Mouse (Mus musculus) embryonic facial prominence, embryonic 10.5 days (tissue): ENCODE results near the gene Prkn. TPM values are rescaled to one million over a fixed set of nuclear protein-coding genes. Genes with fewer than 3 reads are reported as not detected.
A peak's percentile ranks its signal among the peaks of the same experiment; 100 is the strongest.

ENCODE experiments used
- DNase-seq: peaks from one replicate; pipeline ENCODE4 v3.0.0-alpha.2; 2017; ENCODE audit warnings: low spot score
- H3K27ac ChIP-seq: fragments of 300-500 bp; sonication (generic); replicated peaks from 2 replicates; pipeline ENCODE4 v1.5.1; 2016; ENCODE audit warnings: mild to moderate bottlenecking
- H3K27me3 ChIP-seq: fragments of 300-500 bp; sonication (generic); replicated peaks from 2 replicates; pipeline ENCODE4 v1.6.1; 2016; ENCODE audit warnings: low read depth, mild to moderate bottlenecking; ENCODE audit not compliant: poor library complexity, severe bottlenecking
- H3K36me3 ChIP-seq: fragments of 300-500 bp; sonication (generic); replicated peaks from 2 replicates; pipeline ENCODE4 v1.6.1; 2016; ENCODE audit warnings: mild to moderate bottlenecking, moderate library complexity
- H3K4me1 ChIP-seq: fragments of 300-500 bp; sonication (generic); 2 replicates; pipeline ENCODE4 v1.6.1; 2016
- H3K4me3 ChIP-seq: fragments of 300-500 bp; sonication (generic); 2 replicates; pipeline ENCODE4 v1.5.1; 2016; ENCODE audit warnings: mild to moderate bottlenecking, moderate library complexity
- H3K9me3 ChIP-seq: fragments of 300-500 bp; sonication (generic); 2 replicates; pipeline ENCODE4 v1.6.1; 2016; ENCODE audit warnings: mild to moderate bottlenecking
- WGBS: fragments of 180-500 bp; shearing (Covaris S2); methylation state at CpG from one replicate; pipeline ENCODE4 v1.1.7; 2016; 5-methylcytosine and 5-hydroxymethylcytosine counted together
- polyA plus RNA-seq: library from polyadenylated mRNA; unstranded; fragments of >200 nt; fragmentation: Nextera tagmentation; extraction: Ambion mirVana; gene quantifications from 2 replicates; pipeline ENCODE4 v1.2.1, GENCODE M21; 2016

The Prkn gene
- polyA plus RNA-seq, 1 experiment from 2014 or later = 1.1 TPM

- no peaks in the 10 kb centered on the region for H3K9me3 ChIP-seq
- DNase-seq = no peak
- no peak overlapping the region for H3K4me3 ChIP-seq
- 85% methylated on average over 7 of the region's 7 CpGs for WGBS
- H3K27ac ChIP-seq = no peak overlapping the region
- H3K27me3 ChIP-seq = peaks cover 20% of the 10 kb centered on the region; the same call in 1 of the 2 replicates
- H3K4me1 ChIP-seq = peaks cover 8% of the 10 kb centered on the region
- H3K36me3 ChIP-seq = no peaks in the 10 kb centered on the region
Measured at GRCm38 (mm10) chr17:11663437-11663836, 823.3 kb downstream of the Prkn start.

- peak overlapping the region; percentile 31; the same call in 1 of the 2 replicates for H3K4me3 ChIP-seq
Measured at GRCm38 (mm10) chr17:11664610-11665345, 824.6 kb downstream of the Prkn start.

GRCm38 (mm10) chr17:11679716-11680115 is 839.5 kb downstream of the Prkn start:
- WGBS = 92% methylated on average over 6 of the region's 6 CpGs
- H3K36me3 ChIP-seq = no peaks in the 10 kb centered on the region
- H3K9me3 ChIP-seq = 0 out of 2 replicates have a peak, but pooled peaks cover 2% of the 10 kb centered on the region
- no peak overlapping the region for H3K4me3 ChIP-seq
- no peak overlapping the region for H3K27ac ChIP-seq
- no peaks in the 10 kb centered on the region for H3K27me3 ChIP-seq
- DNase-seq = no peak
- H3K4me1 ChIP-seq = peaks cover 5% of the 10 kb centered on the region; the same call in 1 of the 2 replicates

More at GRCm38 (mm10) chr17:11664610-11665345, 824.6 kb downstream of the Prkn start:
- no peaks in the 10 kb centered on the region for H3K36me3 ChIP-seq
- H3K27ac ChIP-seq = no peak overlapping the region
- H3K9me3 ChIP-seq = no peaks in the 10 kb centered on the region
- H3K4me1 ChIP-seq = peaks cover 8% of the 10 kb centered on the region
- H3K27me3 ChIP-seq = peaks cover 20% of the 10 kb centered on the region; the same call in 1 of the 2 replicates
- WGBS = 40% methylated on average over 20 of the region's 20 CpGs
- DNase-seq = peak; percentile 22

GRCm38 (mm10) chr17:11680456-11680855 is 840.3 kb downstream of the Prkn start:
- peaks cover 5% of the 10 kb centered on the region; the same call in 1 of the 2 replicates for H3K4me1 ChIP-seq
- 0 out of 2 replicates have a peak, but pooled peaks cover 2% of the 10 kb centered on the region for H3K9me3 ChIP-seq
- no peak for DNase-seq
- WGBS = 86% methylated on average over 9 of the region's 9 CpGs
- no peak overlapping the region for H3K27ac ChIP-seq
- H3K4me3 ChIP-seq = no peak overlapping the region
- H3K27me3 ChIP-seq = no peaks in the 10 kb centered on the region
- H3K36me3 ChIP-seq = no peaks in the 10 kb centered on the region

GRCm38 (mm10) chr17:11681825-11682372 is 841.7 kb downstream of the Prkn start:
- H3K27me3 ChIP-seq = no peaks in the 10 kb centered on the region
- no peak overlapping the region for H3K27ac ChIP-seq
- WGBS = 58% methylated on average over 11 of the region's 11 CpGs
- DNase-seq = no peak
- H3K4me3 ChIP-seq = no peak overlapping the region
- no peaks in the 10 kb centered on the region for H3K36me3 ChIP-seq
- H3K4me1 ChIP-seq = peaks cover 5% of the 10 kb centered on the region; the same call in 1 of the 2 replicates
- 0 out of 2 replicates have a peak, but pooled peaks cover 2% of the 10 kb centered on the region for H3K9me3 ChIP-seq

- H3K4me1 ChIP-seq = no peaks in the 10 kb centered on the region; the same call in 1 of the 2 replicates
- WGBS = 88% methylated on average over 4 of the region's 4 CpGs
- H3K27me3 ChIP-seq = no peaks in the 10 kb centered on the region
Measured at GRCm38 (mm10) chr17:11705005-11705404, 864.8 kb downstream of the Prkn start.

GRCm38 (mm10) chr17:11705761-11706160 is 865.6 kb downstream of the Prkn start:
- Histone ChIP-seq H3K4me3 (no peak overlapping the region), H3K4me1 (no peaks in the 10 kb centered on the region; the same call in 1 of the 2 replicates), H3K36me3 (no peaks in the 10 kb centered on the region), H3K9me3 (no peaks in the 10 kb centered on the region), H3K27ac (no peak overlapping the region), H3K27me3 (no peaks in the 10 kb centered on the region)
- DNase-seq = no peak
- 91% methylated on average over 9 of the region's 9 CpGs for WGBS

More at GRCm38 (mm10) chr17:11705005-11705404, 864.8 kb downstream of the Prkn start:
- Histone ChIP-seq H3K27ac (no peak overlapping the region), H3K36me3 (no peaks in the 10 kb centered on the region), H3K9me3 (no peaks in the 10 kb centered on the region), H3K4me3 (no peak overlapping the region)
- DNase-seq = no peak

- DNase-seq = no peak
- Histone ChIP-seq H3K27me3 (no peaks in the 10 kb centered on the region), H3K4me3 (no peak overlapping the region), H3K27ac (no peak overlapping the region), H3K4me1 (no peaks in the 10 kb centered on the region; the same call in 1 of the 2 replicates), H3K36me3 (no peaks in the 10 kb centered on the region), H3K9me3 (no peaks in the 10 kb centered on the region)
- 88% methylated on average over 4 of the region's 4 CpGs for WGBS
Measured at GRCm38 (mm10) chr17:11712066-11712465, 871.9 kb downstream of the Prkn start.

GRCm38 (mm10) chr17:11719801-11720200 is 879.6 kb downstream of the Prkn start:
- peaks cover 9% of the 10 kb centered on the region; the same call in 1 of the 2 replicates for H3K4me1 ChIP-seq
- H3K9me3 ChIP-seq = no peaks in the 10 kb centered on the region
- no peaks in the 10 kb centered on the region for H3K36me3 ChIP-seq
- H3K27me3 ChIP-seq = no peaks in the 10 kb centered on the region
- H3K27ac ChIP-seq = no peak overlapping the region
- WGBS = 91% methylated on average over 6 of the region's 6 CpGs
- no peak for DNase-seq
- no peak overlapping the region for H3K4me3 ChIP-seq

GRCm38 (mm10) chr17:11721906-11722305 is 881.7 kb downstream of the Prkn start:
- peak; percentile 12 for DNase-seq
- Histone ChIP-seq H3K27ac (no peak overlapping the region), H3K4me3 (no peak overlapping the region), H3K4me1 (peaks cover 9% of the 10 kb centered on the region; the same call in 1 of the 2 replicates), H3K9me3 (no peaks in the 10 kb centered on the region), H3K36me3 (no peaks in the 10 kb centered on the region), H3K27me3 (no peaks in the 10 kb centered on the region)
- WGBS = 41% methylated on average over 5 of the region's 5 CpGs

GRCm38 (mm10) chr17:11722478-11722877 is 882.3 kb downstream of the Prkn start:
- WGBS = 88% methylated on average over 1 of the region's 1 CpGs
- no peaks in the 10 kb centered on the region for H3K9me3 ChIP-seq
- no peak overlapping the region for H3K27ac ChIP-seq
- H3K4me3 ChIP-seq = no peak overlapping the region
- DNase-seq = no peak
- H3K36me3 ChIP-seq = no peaks in the 10 kb centered on the region
- no peaks in the 10 kb centered on the region for H3K27me3 ChIP-seq
- peaks cover 9% of the 10 kb centered on the region; the same call in 1 of the 2 replicates for H3K4me1 ChIP-seq

GRCm38 (mm10) chr17:11724135-11724534 is 884.0 kb downstream of the Prkn start:
- no peaks in the 10 kb centered on the region for H3K36me3 ChIP-seq
- no peaks in the 10 kb centered on the region for H3K27me3 ChIP-seq
- no peak for DNase-seq
- no peak overlapping the region for H3K4me3 ChIP-seq
- H3K9me3 ChIP-seq = no peaks in the 10 kb centered on the region
- 83% methylated on average over 3 of the region's 3 CpGs for WGBS
- no peak overlapping the region for H3K27ac ChIP-seq
- H3K4me1 ChIP-seq = peaks cover 9% of the 10 kb centered on the region; the same call in 1 of the 2 replicates
